Mouse (Mus musculus) CH12.LX (cell line): ENCODE data around the gene Olfr551. TPM values are rescaled to one million over a fixed set of nuclear protein-coding genes. Genes with fewer than 3 reads are reported as not detected.

Experiments
- DNase-seq: peaks from one replicate; pipeline ENCODE4 v3.0.0-alpha.2; 2013; ENCODE audit errors: extremely low read depth
- H3K27ac ChIP-seq: 2 replicates; pipeline ENCODE4 v1.5.1; 2012; ENCODE audit warnings: low read depth, mild to moderate bottlenecking, control low read depth, moderate library complexity; ENCODE audit not compliant: insufficient read depth
- H3K27me3 ChIP-seq: replicated peaks from 2 replicates; pipeline ENCODE3; 2012; ENCODE audit warnings: inconsistent platforms
- H3K36me3 ChIP-seq, 2 experiments: replicated peaks in 1 of 2; 2 replicates each; pipeline versions ENCODE3 to v1.6.1; 2012; ENCODE audit warnings: inconsistent platforms in 1 of 2, low read length in 1 of 2, mild to moderate bottlenecking in 1 of 2, mixed read lengths in 1 of 2, moderate library complexity in 1 of 2; ENCODE audit not compliant: control insufficient read depth in 1 of 2, insufficient read depth in 1 of 2
- H3K4me1 ChIP-seq, 2 experiments: 2 replicates each; pipeline ENCODE4 v1.6.1; 2012; ENCODE audit warnings: inconsistent platforms in 1 of 2, moderate library complexity in 1 of 2; ENCODE audit not compliant: insufficient read depth in 2 of 2, control insufficient read depth in 1 of 2
- H3K4me2 ChIP-seq: 2 replicates; pipeline ENCODE4 v1.6.1; 2012; ENCODE audit warnings: low read depth, mild to moderate bottlenecking, control low read depth; ENCODE audit not compliant: poor library complexity, insufficient read depth, severe bottlenecking
- H3K4me3 ChIP-seq, 3 experiments: fragments of 150-350 bp in 1 of 3; sonication (generic) in 1 of 3; replicated peaks in 1 of 3; 2 replicates each; pipeline versions ENCODE3 to v1.5.1; 2011 to 2012; ENCODE audit warnings: low read depth in 2 of 3, low read length in 2 of 3, mild to moderate bottlenecking in 2 of 3, moderate library complexity in 2 of 3, control low read depth in 1 of 3, improper control_type of control experiment in 1 of 3, inconsistent platforms in 1 of 3, mixed read lengths in 1 of 3; ENCODE audit not compliant: poor library complexity in 1 of 3
- H3K79me2 ChIP-seq: replicated peaks from 2 replicates; pipeline ENCODE4 v1.6.1; 2012; ENCODE audit warnings: mild to moderate bottlenecking, moderate library complexity; ENCODE audit not compliant: control insufficient read depth, poor library complexity, insufficient read depth, severe bottlenecking; ENCODE audit errors: extremely low read depth
- H3K9ac ChIP-seq: 2 replicates; pipeline ENCODE4 v1.6.1; 2012; ENCODE audit warnings: low read depth, mild to moderate bottlenecking, control low read depth, moderate library complexity; ENCODE audit not compliant: insufficient read depth
- H3K9me3 ChIP-seq: replicated peaks from 2 replicates; pipeline ENCODE3; 2012; ENCODE audit warnings: low read length, inconsistent platforms, mixed read lengths
- BHLHE40 ChIP-seq: IDR thresholded peaks from 2 replicates; pipeline ENCODE4 v1.6.1; 2011; ENCODE audit warnings: mild to moderate bottlenecking, low read depth, low read length, improper control_type of control experiment
- CHD2 ChIP-seq: IDR thresholded peaks from 2 replicates; pipeline ENCODE4 v1.6.1; 2011; ENCODE audit warnings: low read length, improper control_type of control experiment
- GABPA ChIP-seq: IDR thresholded peaks from 2 replicates; pipeline ENCODE4 v1.6.1; 2012; ENCODE audit warnings: low read depth, low read length, improper control_type of control experiment, inconsistent platforms; ENCODE audit not compliant: insufficient replicate concordance
- JUN ChIP-seq: IDR thresholded peaks from 2 replicates; pipeline ENCODE4 v1.6.1; 2011; ENCODE audit warnings: low read depth, mild to moderate bottlenecking, low read length, improper control_type of control experiment, moderate library complexity; ENCODE audit not compliant: insufficient read depth
- MAFK ChIP-seq: IDR thresholded peaks from 2 replicates; pipeline ENCODE4 v1.6.1; 2011; ENCODE audit warnings: low read length, improper control_type of control experiment; ENCODE audit not compliant: insufficient replicate concordance
- MAX ChIP-seq: IDR thresholded peaks from 2 replicates; pipeline ENCODE4 v1.6.1; 2011; ENCODE audit warnings: low read length, improper control_type of control experiment
- MAZ ChIP-seq: IDR thresholded peaks from 2 replicates; pipeline ENCODE4 v1.6.1; 2012; ENCODE audit warnings: low read depth, mild to moderate bottlenecking, inconsistent platforms, low read length, improper control_type of control experiment, moderate library complexity
- MXI1 ChIP-seq: IDR thresholded peaks from 2 replicates; pipeline ENCODE4 v1.6.1; 2011; ENCODE audit warnings: mild to moderate bottlenecking, low read depth, low read length, improper control_type of control experiment
- NELFE ChIP-seq: IDR thresholded peaks from 2 replicates; pipeline ENCODE4 v1.6.1; 2011; ENCODE audit warnings: low read depth, low read length, improper control_type of control experiment
- PAX5 ChIP-seq: IDR thresholded peaks from 2 replicates; pipeline ENCODE4 v1.6.1; 2012; ENCODE audit warnings: low read length, inconsistent platforms, mixed read lengths
- POLR2A ChIP-seq: IDR thresholded peaks from 2 replicates; pipeline ENCODE4 v1.6.1; 2011; ENCODE audit warnings: low read depth, mild to moderate bottlenecking, improper control_type of control experiment, low read length
- POLR2AphosphoS2 ChIP-seq: IDR thresholded peaks from 2 replicates; pipeline ENCODE4 v1.6.1; 2011; ENCODE audit warnings: low read depth, low read length, improper control_type of control experiment
- RAD21 ChIP-seq: IDR thresholded peaks from 2 replicates; pipeline ENCODE4 v1.6.1; 2011; ENCODE audit warnings: low read depth, mild to moderate bottlenecking, low read length, improper control_type of control experiment, moderate library complexity
- RCOR1 ChIP-seq: conservative IDR thresholded peaks from 2 replicates; pipeline ENCODE4 v1.6.1; 2012; ENCODE audit warnings: low read depth, mild to moderate bottlenecking, inconsistent platforms, low read length, improper control_type of control experiment
- SIN3A ChIP-seq: IDR thresholded peaks from 2 replicates; pipeline ENCODE4 v1.6.1; 2012; ENCODE audit warnings: low read length, improper control_type of control experiment, inconsistent platforms
- SMC3 ChIP-seq: IDR thresholded peaks from 2 replicates; pipeline ENCODE4 v1.6.1; 2011; ENCODE audit warnings: low read depth, low read length, improper control_type of control experiment
- USF1 ChIP-seq: IDR thresholded peaks from 2 replicates; pipeline ENCODE4 v1.6.1; 2014; ENCODE audit warnings: low read depth, mild to moderate bottlenecking, inconsistent platforms, low read length, improper control_type of control experiment
- ZC3H11A ChIP-seq: IDR thresholded peaks from 2 replicates; pipeline ENCODE4 v1.6.1; 2012; ENCODE audit warnings: low read depth, mild to moderate bottlenecking, inconsistent platforms, low read length, improper control_type of control experiment
- ZMIZ1 ChIP-seq: IDR thresholded peaks from 2 replicates; pipeline ENCODE4 v1.6.1; 2012; ENCODE audit warnings: low read depth, mild to moderate bottlenecking, inconsistent platforms, low read length, improper control_type of control experiment
- ZNF384 ChIP-seq: IDR thresholded peaks from 2 replicates; pipeline ENCODE4 v1.6.1; 2012; ENCODE audit warnings: low read depth, low read length, improper control_type of control experiment, inconsistent platforms
- dilution Hi-C: fragments of 300-500 bp; cut with MboI; formaldehyde crosslinking; loops from 2 replicates; pipeline ENCODE4 v1.14.3; 2020; ENCODE audit warnings: low sequenced_read_pairs; ENCODE audit not compliant: extremely low pct_unique_long_range_greater_than_20kb, extremely low pct_ligation_motif_present
- in situ Hi-C: fragments of 300-500 bp; cut with MboI; formaldehyde crosslinking; loops from 3 replicates; pipeline ENCODE4 v1.14.3; 2019; ENCODE audit warnings: low sequenced_read_pairs, low pct_ligation_motif_present, low pct_unique_long_range_greater_than_20kb, mixed read lengths
- polyA plus RNA-seq: library from polyadenylated mRNA; unstranded; fragments of >175 nt; gene quantifications from 2 replicates; pipeline ENCODE4 v1.2.1, GENCODE M21; 2012; ENCODE audit warnings: low read depth; ENCODE audit not compliant: insufficient read length
- total RNA-seq, 2 experiments: library from RNA; depleted of rRNA; stranded (reverse); fragments of 300-350 nt in 1 of 2; fragments of >200 nt in 1 of 2; gene quantifications; 2 replicates each; pipeline ENCODE4 v1.2.3; 2012 to 2014

The Olfr551 gene
- total RNA-seq (2012; rRNA removed) (not detected in 2 replicates), total RNA-seq (2014; rRNA removed) (not detected in 2 replicates), polyA plus RNA-seq (not detected in 2 replicates)

DNA sequence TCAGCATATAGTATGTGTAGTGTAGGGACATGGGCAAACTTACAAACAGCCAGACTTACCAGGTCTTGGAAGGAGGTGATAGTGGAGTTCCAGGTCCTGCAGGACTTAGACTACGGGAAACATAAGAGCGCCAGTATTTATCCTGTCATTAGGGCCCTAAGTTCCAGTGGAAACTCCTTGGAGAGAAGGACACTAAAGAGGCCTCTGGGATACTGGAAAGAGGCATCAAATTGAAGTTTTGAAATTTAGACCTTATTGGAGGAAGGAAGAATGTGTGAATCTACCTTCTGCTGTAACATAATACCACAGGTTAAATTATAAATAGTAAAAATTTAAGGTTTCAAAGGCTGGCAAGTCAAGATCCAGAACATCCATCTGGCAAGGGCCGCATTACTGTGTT is at the start of gene Olfr551:
TSS of gene Olfr551 (minus strand) at position 101 of the 400 bp plus-strand sequence.
- TF ChIP-seq MAFK (no peak), ZMIZ1 (no peak), USF1 (no peak), ZNF384 (no peak), ZC3H11A (no peak), CHD2 (no peak), RCOR1 (no peak), MAZ (no peak), POLR2AphosphoS2 (no peak), PAX5 (no peak), GABPA (no peak), RAD21 (no peak), SMC3 (no peak), POLR2A (no peak), BHLHE40 (no peak), JUN (no peak), MAX (no peak), NELFE (no peak)
- Histone ChIP-seq H3K4me3 (no peak within 1 kb of the TSS), H3K27me3 (no peaks in the 10 kb centered on the region), H3K4me1 (peaks cover 0 to 9% of the 10 kb centered on the region in 2 experiments; a peak in 2 of 4 replicates), H3K4me2 (no peak within 1 kb of the TSS), H3K79me2 (no peaks in the 10 kb centered on the region), H3K27ac (no peak within 1 kb of the TSS), H3K9me3 (no peaks in the 10 kb centered on the region), H3K36me3 (no peaks in the 10 kb centered on the region), H3K9ac (no peak within 1 kb of the TSS)
- dilution Hi-C loops = no loop called here
- in situ Hi-C loops = no loop called here
- DNase-seq = no peak

DNA sequence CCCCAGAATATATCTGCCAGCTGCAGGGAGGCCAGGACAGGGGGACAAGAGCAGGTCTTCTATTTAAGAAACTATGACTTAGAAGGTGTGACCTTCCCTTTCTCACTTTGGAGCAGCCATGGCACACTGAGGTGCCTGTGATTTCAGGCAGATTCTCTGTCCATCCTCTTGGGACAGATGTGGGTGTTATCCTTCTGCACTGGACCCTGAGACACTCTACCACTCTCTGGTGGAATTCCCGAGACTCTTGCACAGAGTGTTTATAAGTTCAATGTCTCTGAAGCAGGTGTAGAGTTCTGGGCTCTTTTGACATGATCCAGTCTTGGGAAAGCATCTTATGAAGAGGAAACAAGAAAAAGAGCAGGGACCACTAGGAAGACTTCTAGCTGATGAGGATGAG is 46.4 kb upstream of the Olfr551 start, which contains the start of gene Olfr554:
TSS of gene Olfr554 (plus strand) at position 301 of the 400 bp plus-strand sequence.
- no peak for TF ChIP-seq ZC3H11A
- TF ChIP-seq ZMIZ1 = no peak
- no peak for TF ChIP-seq BHLHE40
- no peak for TF ChIP-seq GABPA
- no peak for TF ChIP-seq USF1
- TF ChIP-seq MXI1 = no peak
- no peak for TF ChIP-seq CHD2
- no peak for TF ChIP-seq SIN3A
- no peak within 1 kb of the TSS for H3K4me2 ChIP-seq
- no peak for DNase-seq
- dilution Hi-C loops (no loop called here), in situ Hi-C loops (loop anchor here (5.0 kb wide), 1 partner anchor 131 kb away; no protein-coding TSS in a partner anchor)
- no peak within 1 kb of the TSS for H3K27ac ChIP-seq
- no peak within 1 kb of the TSS for H3K9ac ChIP-seq
- no peaks in the 10 kb centered on the region for H3K4me1 ChIP-seq
- no peaks in the 10 kb centered on the region for H3K79me2 ChIP-seq
- H3K9me3 ChIP-seq = no peaks in the 10 kb centered on the region
- H3K36me3 ChIP-seq = no peaks in the 10 kb centered on the region
- no peak within 1 kb of the TSS for H3K4me3 ChIP-seq
- no peaks in the 10 kb centered on the region for H3K27me3 ChIP-seq
